Mouse (Mus musculus) intestine, embryonic 16.5 days (tissue): Measurements from ENCODE around the gene Nlrp6. TPM values are rescaled to one million over a fixed set of nuclear protein-coding genes. Genes with fewer than 3 reads are reported as not detected.

ENCODE experiments used
- ATAC-seq: fragments of 200-750 bp; cut with Nextera tagmentation; 2 replicates; pipeline ENCODE4 v1.8.0; 2017; ENCODE audit warnings: moderate TSS enrichment, moderate library complexity
- H3K27ac ChIP-seq: fragments of 300-500 bp; sonication (generic); 2 replicates; pipeline ENCODE4 v1.5.1; 2014; ENCODE audit warnings: mild to moderate bottlenecking, low read length
- H3K27me3 ChIP-seq: fragments of 300-500 bp; sonication (generic); replicated peaks from 2 replicates; pipeline ENCODE4 v1.6.1; 2014; ENCODE audit warnings: low read length, control low read depth, mixed read lengths; ENCODE audit not compliant: control insufficient read depth, insufficient read depth
- H3K36me3 ChIP-seq: fragments of 300-500 bp; sonication (generic); 2 replicates; pipeline ENCODE4 v1.6.1; 2014; ENCODE audit warnings: low read length, control low read depth; ENCODE audit not compliant: control insufficient read depth, insufficient read depth
- H3K4me1 ChIP-seq: fragments of 300-500 bp; sonication (generic); 2 replicates; pipeline ENCODE4 v1.6.1; 2014; ENCODE audit warnings: low read length, control low read depth, mixed read lengths; ENCODE audit not compliant: control insufficient read depth, insufficient read depth
- H3K4me2 ChIP-seq: fragments of 300-500 bp; sonication (generic); 2 replicates; pipeline ENCODE4 v1.6.1; 2014; ENCODE audit warnings: low read depth, low read length, control low read depth
- H3K4me3 ChIP-seq: fragments of 300-500 bp; sonication (generic); 2 replicates; pipeline ENCODE4 v1.5.1; 2014; ENCODE audit warnings: mild to moderate bottlenecking, low read length
- H3K9ac ChIP-seq: fragments of 300-500 bp; sonication (generic); 2 replicates; pipeline ENCODE4 v1.6.1; 2014; ENCODE audit warnings: low read depth, low read length
- H3K9me3 ChIP-seq: fragments of 300-500 bp; sonication (generic); 2 replicates; pipeline ENCODE4 v1.6.1; 2016; ENCODE audit warnings: low read length, control low read depth; ENCODE audit not compliant: control insufficient read depth
- WGBS: fragments of 180-500 bp; shearing (Covaris S2); extraction: QIAGEN DNeasy Blood & Tissue Kit; methylation state at CpG from one replicate; pipeline ENCODE4 v1.1.7; 2014; 5-methylcytosine and 5-hydroxymethylcytosine counted together
- polyA plus RNA-seq: library from polyadenylated mRNA; unstranded; fragments of >200 nt; fragmentation: Nextera tagmentation; extraction: Ambion mirVana; gene quantifications from 2 replicates; pipeline ENCODE4 v1.2.1, GENCODE M21; 2015

The Nlrp6 gene
- polyA plus RNA-seq, 1 experiment from 2014 or later, result 71.1 TPM

DNA sequence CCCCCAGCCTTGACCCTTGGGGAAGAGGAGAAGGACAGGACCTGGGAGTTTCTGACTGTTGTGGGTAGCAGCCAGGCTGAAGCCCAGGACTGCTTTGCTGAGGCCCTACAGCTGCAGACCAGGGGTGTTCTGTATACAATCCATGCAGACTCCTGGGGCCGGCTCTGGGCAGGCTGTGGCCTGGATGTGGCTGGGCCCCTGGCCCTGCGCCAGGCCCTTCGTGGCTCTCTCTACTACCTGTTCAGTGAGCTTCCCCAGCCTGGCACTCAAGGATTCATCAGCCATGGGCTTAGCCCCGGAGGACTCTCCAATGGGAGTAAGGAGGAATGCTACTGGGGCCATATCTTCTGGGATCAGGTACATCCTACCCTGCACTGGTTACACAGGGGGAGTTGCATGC, 22.7 kb downstream of the Nlrp6 start:
- no peak overlapping the region for H3K4me2 ChIP-seq

DNA sequence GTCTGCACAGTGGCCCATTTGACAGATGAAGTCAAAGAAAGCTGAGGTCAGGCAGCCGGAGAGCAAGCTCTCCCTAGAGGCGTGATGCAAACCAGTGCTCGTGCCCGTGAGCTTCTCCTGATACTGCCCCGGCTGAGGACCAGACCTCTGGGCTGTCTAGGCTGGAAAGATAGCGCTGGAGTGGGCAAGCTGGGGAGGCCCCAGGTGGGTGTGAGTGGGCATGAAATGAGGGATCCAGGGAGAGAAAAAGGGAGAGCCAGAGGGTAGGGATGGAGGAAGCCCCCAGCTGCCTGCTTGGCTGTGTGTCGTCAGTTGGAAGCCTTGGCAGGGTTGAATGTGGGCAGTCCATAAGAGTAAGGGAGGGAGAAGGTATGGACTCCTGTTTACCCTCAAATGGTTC, 23.5 kb downstream of the Nlrp6 start:
- no peak for ATAC-seq
- Histone ChIP-seq H3K4me2 (no peak overlapping the region), H3K27me3 (no peaks in the 10 kb centered on the region), H3K36me3 (peaks cover 21% of the 10 kb centered on the region), H3K4me3 (no peak overlapping the region), H3K9ac (no peak overlapping the region), H3K4me1 (peaks cover 24% of the 10 kb centered on the region), H3K9me3 (no peaks in the 10 kb centered on the region), H3K27ac (no peak overlapping the region)
- 87% methylated on average over 7 of the region's 7 CpGs for WGBS

More for the DNA sequence above, 22.7 kb downstream of the Nlrp6 start:
- no peak for ATAC-seq
- Histone ChIP-seq H3K4me1 (peaks cover 24% of the 10 kb centered on the region), H3K4me3 (no peak overlapping the region), H3K9me3 (no peaks in the 10 kb centered on the region), H3K27ac (0 out of 2 replicates have a peak overlapping the region, but pooled peaks have one; percentile 83), H3K9ac (peak overlapping the region; percentile 72), H3K27me3 (no peaks in the 10 kb centered on the region), H3K36me3 (peaks cover 19% of the 10 kb centered on the region)
- WGBS, result 68% methylated on average over 4 of the region's 4 CpGs

GRCm38 (mm10) chr7:140945247-140945646, 24.5 kb downstream of the Nlrp6 start:
- H3K4me3 ChIP-seq, result no peak overlapping the region
- H3K36me3 ChIP-seq, result peaks cover 26% of the 10 kb centered on the region
- H3K27me3 ChIP-seq, result no peaks in the 10 kb centered on the region
- H3K27ac ChIP-seq, result no peak overlapping the region
- WGBS, result 95% methylated on average over 5 of the region's 5 CpGs
- no peaks in the 10 kb centered on the region for H3K9me3 ChIP-seq
- no peak overlapping the region for H3K4me2 ChIP-seq
- H3K9ac ChIP-seq, result no peak overlapping the region
- no peak for ATAC-seq
- H3K4me1 ChIP-seq, result peaks cover 21% of the 10 kb centered on the region

DNA sequence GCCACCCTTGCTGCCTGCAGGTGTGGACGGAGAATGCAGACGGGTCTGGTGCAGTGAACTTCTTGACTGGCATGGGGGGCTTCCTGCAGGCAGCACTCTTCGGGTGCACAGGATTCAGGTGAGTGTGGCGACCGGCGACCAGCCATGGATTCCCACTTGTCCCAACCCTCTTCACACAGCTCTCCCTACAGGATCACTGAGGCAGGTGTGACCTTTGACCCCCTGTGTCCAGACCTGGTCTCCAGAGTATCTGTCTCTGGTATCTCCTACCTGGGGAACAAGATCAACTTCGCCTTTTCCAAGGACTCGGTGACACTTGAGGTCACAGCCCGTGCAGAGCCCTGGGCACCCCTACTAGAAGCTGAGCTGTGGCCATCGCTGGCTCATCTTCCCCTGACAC, 25.6 kb downstream of the Nlrp6 start:
- H3K27me3 ChIP-seq, result no peaks in the 10 kb centered on the region
- ATAC-seq, result no peak
- no peak overlapping the region for H3K27ac ChIP-seq
- peak overlapping the region; percentile 18; the same call in 1 of the 2 replicates for H3K9ac ChIP-seq
- H3K4me3 ChIP-seq, result no peak overlapping the region
- no peaks in the 10 kb centered on the region for H3K9me3 ChIP-seq
- H3K4me2 ChIP-seq, result no peak overlapping the region
- H3K4me1 ChIP-seq, result peaks cover 27% of the 10 kb centered on the region
- H3K36me3 ChIP-seq, result peaks cover 26% of the 10 kb centered on the region
- WGBS, result 90% methylated on average over 10 of the region's 10 CpGs

GRCm38 (mm10) chr7:140946980-140947379, 26.3 kb downstream of the Nlrp6 start:
- peaks cover 26% of the 10 kb centered on the region for H3K36me3 ChIP-seq
- WGBS, result 52% methylated on average over 7 of the region's 7 CpGs

DNA sequence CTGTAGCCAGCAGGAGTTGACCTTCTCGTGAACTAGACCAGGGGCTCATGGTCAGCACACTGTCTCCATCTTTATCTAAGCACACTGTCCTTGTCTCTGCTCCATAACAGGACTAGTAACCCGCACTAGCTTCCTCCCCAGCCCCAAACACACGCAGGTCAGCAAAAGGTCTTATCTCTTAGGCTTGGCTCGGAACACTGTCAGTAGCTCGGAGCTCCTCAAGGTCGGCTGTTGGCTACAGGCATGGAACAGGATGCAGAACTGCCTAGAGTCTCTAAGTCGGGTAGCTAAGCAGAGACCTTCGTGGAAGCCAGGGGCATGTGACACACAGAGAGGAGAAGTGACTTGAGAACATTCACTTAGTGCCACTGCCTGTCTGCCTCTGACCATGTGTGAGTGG, 27.5 kb downstream of the Nlrp6 start:
- no peak overlapping the region for H3K9ac ChIP-seq
- 78% methylated on average over 8 of the region's 8 CpGs for WGBS
- H3K4me2 ChIP-seq, result no peak overlapping the region
- no peak overlapping the region for H3K27ac ChIP-seq
- H3K36me3 ChIP-seq, result peaks cover 26% of the 10 kb centered on the region
- no peaks in the 10 kb centered on the region for H3K9me3 ChIP-seq
- peaks cover 26% of the 10 kb centered on the region for H3K4me1 ChIP-seq
- ATAC-seq, result no peak
- H3K27me3 ChIP-seq, result no peaks in the 10 kb centered on the region
- H3K4me3 ChIP-seq, result no peak overlapping the region

More at GRCm38 (mm10) chr7:140946980-140947379, 26.3 kb downstream of the Nlrp6 start:
- no peak overlapping the region for H3K27ac ChIP-seq
- ATAC-seq, result no peak
- peaks cover 29% of the 10 kb centered on the region for H3K4me1 ChIP-seq
- H3K27me3 ChIP-seq, result no peaks in the 10 kb centered on the region
- H3K9ac ChIP-seq, result no peak overlapping the region
- no peak overlapping the region for H3K4me3 ChIP-seq
- H3K9me3 ChIP-seq, result no peaks in the 10 kb centered on the region
- H3K4me2 ChIP-seq, result no peak overlapping the region

DNA sequence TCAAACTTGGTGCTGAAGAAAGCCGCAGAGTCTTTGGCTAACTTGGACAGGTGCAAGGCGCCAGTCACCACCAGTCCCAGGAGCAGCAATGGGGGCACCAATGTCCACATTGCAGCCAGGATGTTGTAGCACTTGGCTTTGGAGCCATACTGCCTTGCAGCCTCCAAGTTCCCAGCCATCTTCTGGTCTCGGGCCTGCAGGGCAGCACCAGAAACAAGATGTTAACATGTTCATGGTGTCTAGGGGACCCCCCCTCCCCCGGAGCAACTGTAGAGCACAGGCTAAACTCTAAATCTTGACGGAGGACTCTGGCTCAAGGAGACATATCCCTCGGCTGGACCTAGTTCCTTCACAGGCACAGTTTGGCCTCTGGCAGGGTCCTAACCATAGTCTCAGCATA, 28.6 kb downstream of the Nlrp6 start:
- Histone ChIP-seq H3K4me3 (no peak overlapping the region), H3K36me3 (peaks cover 26% of the 10 kb centered on the region), H3K4me2 (no peak overlapping the region), H3K27me3 (no peaks in the 10 kb centered on the region), H3K9me3 (no peaks in the 10 kb centered on the region), H3K4me1 (peaks cover 37% of the 10 kb centered on the region), H3K9ac (no peak overlapping the region), H3K27ac (no peak overlapping the region)
- 87% methylated on average over 6 of the region's 6 CpGs for WGBS
- no peak for ATAC-seq

- H3K9ac ChIP-seq, result peak within 1 kb of the TSS; percentile 54; the same call in 1 of the 2 replicates
- ATAC-seq, result no peak
- H3K36me3 ChIP-seq, result peaks cover 25% of the 10 kb centered on the region
- peak within 1 kb of the TSS; percentile 68 for H3K27ac ChIP-seq
- H3K4me3 ChIP-seq, result no peak within 1 kb of the TSS
- WGBS, result 78% methylated on average over 16 of the region's 16 CpGs
- H3K4me2 ChIP-seq, result no peak within 1 kb of the TSS; the same call in 1 of the 2 replicates
- H3K4me1 ChIP-seq, result peaks cover 40% of the 10 kb centered on the region
- no peaks in the 10 kb centered on the region for H3K9me3 ChIP-seq
- H3K27me3 ChIP-seq, result no peaks in the 10 kb centered on the region
These were observed 29.3 kb downstream of the Nlrp6 start, which contains the start of gene Ifitm5 for GRCm38 (mm10) chr7:140949824-140950530. TSS of gene Ifitm5 (minus strand) at chr7:140950291.

DNA sequence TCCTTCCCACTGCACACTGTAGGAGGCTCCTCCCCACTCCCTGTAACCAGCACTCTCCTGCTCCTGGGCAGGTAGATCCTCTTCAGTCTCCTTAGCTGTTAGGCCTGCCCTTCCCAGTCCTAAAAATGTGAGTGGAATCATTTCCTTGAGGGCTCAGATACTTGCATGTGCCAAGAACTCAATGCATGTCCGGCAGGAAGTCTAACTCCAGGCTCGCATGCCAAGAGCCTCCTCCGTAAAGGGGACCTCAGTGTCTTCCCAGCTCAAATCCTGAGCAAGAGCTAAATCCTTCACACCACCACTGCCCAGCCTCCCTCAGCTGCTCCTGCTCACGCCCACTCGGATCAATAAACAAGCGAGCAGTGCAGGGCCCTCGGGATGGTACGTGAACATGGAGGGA, 30.3 kb downstream of the Nlrp6 start:
- 29% methylated on average over 8 of the region's 8 CpGs for WGBS
- Histone ChIP-seq H3K4me3 (no peak overlapping the region), H3K27ac (peak overlapping the region; percentile 68), H3K36me3 (peaks cover 16% of the 10 kb centered on the region), H3K4me1 (peaks cover 40% of the 10 kb centered on the region), H3K9me3 (no peaks in the 10 kb centered on the region), H3K27me3 (no peaks in the 10 kb centered on the region), H3K4me2 (no peak overlapping the region; the same call in 1 of the 2 replicates), H3K9ac (peak overlapping the region; percentile 54; the same call in 1 of the 2 replicates)
- ATAC-seq, result no peak
